Mouse (Mus musculus) liver, embryonic 12.5 days (tissue): ENCODE data around the gene Cd151. TPM values are rescaled to one million over a fixed set of nuclear protein-coding genes. Genes with fewer than 3 reads are reported as not detected.

Experiments used
- ATAC-seq: fragments of 200-750 bp; cut with Nextera tagmentation; 2 replicates; pipeline ENCODE4 v1.8.0; 2017; ENCODE audit warnings: moderate number of reproducible peaks, mild to moderate bottlenecking, moderate library complexity
- H3K27ac ChIP-seq: fragments of 300-500 bp; sonication (generic); 2 replicates; pipeline ENCODE4 v1.5.1; 2016; ENCODE audit warnings: mild to moderate bottlenecking
- H3K27me3 ChIP-seq: fragments of 300-500 bp; sonication (generic); replicated peaks from 2 replicates; pipeline ENCODE4 v1.6.1; 2016; ENCODE audit warnings: mild to moderate bottlenecking, moderate library complexity
- H3K36me3 ChIP-seq: fragments of 300-500 bp; sonication (generic); 2 replicates; pipeline ENCODE4 v1.6.1; 2016; ENCODE audit warnings: mild to moderate bottlenecking, moderate library complexity
- H3K4me1 ChIP-seq: fragments of 300-500 bp; sonication (generic); 2 replicates; pipeline ENCODE4 v1.6.1; 2016
- H3K4me2 ChIP-seq: fragments of 300-500 bp; sonication (generic); 2 replicates; pipeline ENCODE4 v1.6.1; 2016; ENCODE audit warnings: mild to moderate bottlenecking, moderate library complexity
- H3K4me3 ChIP-seq: fragments of 300-500 bp; sonication (generic); 2 replicates; pipeline ENCODE4 v1.5.1; 2016; ENCODE audit warnings: mild to moderate bottlenecking, moderate library complexity
- H3K9ac ChIP-seq: fragments of 300-500 bp; sonication (generic); 2 replicates; pipeline ENCODE4 v1.6.1; 2016; ENCODE audit warnings: mild to moderate bottlenecking, moderate library complexity
- H3K9me3 ChIP-seq: fragments of 300-500 bp; sonication (generic); replicated peaks from 2 replicates; pipeline ENCODE4 v1.6.1; 2016; ENCODE audit warnings: mild to moderate bottlenecking, moderate library complexity
- WGBS: fragments of 180-500 bp; shearing (Covaris S2); methylation state at CpG from one replicate; pipeline ENCODE4 v1.1.7; 2016; ENCODE audit not compliant: insufficient replicate concordance; 5-methylcytosine and 5-hydroxymethylcytosine counted together
- polyA plus RNA-seq: library from polyadenylated mRNA; unstranded; fragments of >200 nt; fragmentation: Nextera tagmentation; extraction: Ambion mirVana; gene quantifications from 2 replicates; pipeline ENCODE4 v1.2.1, GENCODE M21; 2016

Cd151 gene
- polyA plus RNA-seq: 5.7 and 6.2 TPM in 2 replicates

- peaks cover 70% of the 10 kb centered on the region for H3K4me1 ChIP-seq
- WGBS: 1% methylated on average over 52 of the region's 52 CpGs
These were observed at the start of gene Cd151 for GRCm38 (mm10) chr7:141467230-141468030. Gene Cd151, plus strand, starts transcription at chr7:141467392.

GRCm38 (mm10) chr7:141417731-141418681 is 49.2 kb upstream of the Cd151 start:
- Histone ChIP-seq H3K4me2 (no peak overlapping the region), H3K27ac (no peak overlapping the region), H3K4me3 (no peak overlapping the region), H3K4me1 (peaks cover 21% of the 10 kb centered on the region), H3K9me3 (no peaks in the 10 kb centered on the region), H3K27me3 (peaks cover 8% of the 10 kb centered on the region; the same call in 1 of the 2 replicates), H3K36me3 (no peaks in the 10 kb centered on the region), H3K9ac (no peak overlapping the region)
- WGBS: 69% methylated on average over 8 of the region's 8 CpGs
- no peak for ATAC-seq

More at GRCm38 (mm10) chr7:141467230-141468030, at the start of gene Cd151:
- H3K27ac ChIP-seq: peak within 1 kb of the TSS; percentile 83
- peak within 1 kb of the TSS; percentile 82 for H3K9ac ChIP-seq
- H3K36me3 ChIP-seq: peaks cover 33% of the 10 kb centered on the region
- peak within 1 kb of the TSS; percentile 82 for H3K4me3 ChIP-seq
- H3K4me2 ChIP-seq: peak within 1 kb of the TSS; percentile 95
- no peaks in the 10 kb centered on the region for H3K9me3 ChIP-seq
- H3K27me3 ChIP-seq: peaks cover 44% of the 10 kb centered on the region
- peak; percentile 87 for ATAC-seq

GRCm38 (mm10) chr7:141418970-141419369 is 48.2 kb upstream of the Cd151 start:
- Histone ChIP-seq H3K9ac (no peak overlapping the region), H3K4me2 (no peak overlapping the region), H3K27ac (no peak overlapping the region), H3K4me1 (peaks cover 15% of the 10 kb centered on the region), H3K4me3 (no peak overlapping the region), H3K9me3 (no peaks in the 10 kb centered on the region), H3K27me3 (peaks cover 16% of the 10 kb centered on the region; the same call in 1 of the 2 replicates), H3K36me3 (no peaks in the 10 kb centered on the region)
- 53% methylated on average over 7 of the region's 7 CpGs for WGBS
- no peak for ATAC-seq

- Histone ChIP-seq H3K9me3 (no peaks in the 10 kb centered on the region), H3K36me3 (no peaks in the 10 kb centered on the region), H3K4me2 (no peak overlapping the region), H3K27me3 (peaks cover 16% of the 10 kb centered on the region; the same call in 1 of the 2 replicates), H3K27ac (no peak overlapping the region), H3K4me1 (peaks cover 7% of the 10 kb centered on the region; the same call in 1 of the 2 replicates), H3K4me3 (no peak overlapping the region), H3K9ac (no peak overlapping the region)
- WGBS: 61% methylated on average over 9 of the region's 9 CpGs
- peak; percentile 43 for ATAC-seq
These were observed 47.0 kb upstream of the Cd151 start for GRCm38 (mm10) chr7:141420030-141420702.

GRCm38 (mm10) chr7:141423811-141424210 is 43.4 kb upstream of the Cd151 start:
- Histone ChIP-seq H3K27ac (no peak overlapping the region), H3K27me3 (peaks cover 40% of the 10 kb centered on the region), H3K4me2 (no peak overlapping the region), H3K9me3 (no peaks in the 10 kb centered on the region), H3K9ac (no peak overlapping the region), H3K36me3 (no peaks in the 10 kb centered on the region), H3K4me1 (peaks cover 17% of the 10 kb centered on the region), H3K4me3 (no peak overlapping the region)
- WGBS: 63% methylated on average over 4 of the region's 4 CpGs
- ATAC-seq: no peak

GRCm38 (mm10) chr7:141426948-141427730 is 40.1 kb upstream of the Cd151 start:
- no peak overlapping the region for H3K4me2 ChIP-seq
- no peak for ATAC-seq
- 58% methylated on average over 12 of the region's 12 CpGs for WGBS

GRCm38 (mm10) chr7:141428701-141429100 is 38.5 kb upstream of the Cd151 start:
- no peak overlapping the region for H3K9ac ChIP-seq

More at GRCm38 (mm10) chr7:141426948-141427730, 40.1 kb upstream of the Cd151 start:
- H3K27me3 ChIP-seq: peaks cover 40% of the 10 kb centered on the region
- H3K4me3 ChIP-seq: no peak overlapping the region
- no peak overlapping the region for H3K27ac ChIP-seq
- H3K36me3 ChIP-seq: peaks cover 21% of the 10 kb centered on the region
- no peaks in the 10 kb centered on the region for H3K9me3 ChIP-seq
- peaks cover 27% of the 10 kb centered on the region for H3K4me1 ChIP-seq
- H3K9ac ChIP-seq: no peak overlapping the region

GRCm38 (mm10) chr7:141429310-141429709 is 37.9 kb upstream of the Cd151 start, which contains the start of gene Cend1:
Gene Cend1, minus strand, starts transcription at chr7:141429491.
- 10% methylated on average over 19 of the region's 19 CpGs for WGBS

More at GRCm38 (mm10) chr7:141428701-141429100, 38.5 kb upstream of the Cd151 start:
- Histone ChIP-seq H3K4me1 (peaks cover 38% of the 10 kb centered on the region), H3K36me3 (peaks cover 36% of the 10 kb centered on the region), H3K9me3 (no peaks in the 10 kb centered on the region), H3K27ac (no peak overlapping the region), H3K4me3 (no peak overlapping the region), H3K4me2 (no peak overlapping the region), H3K27me3 (peaks cover 31% of the 10 kb centered on the region)
- no peak for ATAC-seq
- WGBS: 52% methylated on average over 5 of the region's 5 CpGs

GRCm38 (mm10) chr7:141429840-141430584 is 37.2 kb upstream of the Cd151 start:
- Histone ChIP-seq H3K9ac (no peak overlapping the region), H3K4me2 (no peak overlapping the region), H3K4me3 (no peak overlapping the region), H3K36me3 (peaks cover 41% of the 10 kb centered on the region), H3K27me3 (peaks cover 29% of the 10 kb centered on the region), H3K4me1 (peaks cover 51% of the 10 kb centered on the region), H3K9me3 (no peaks in the 10 kb centered on the region), H3K27ac (no peak overlapping the region)
- ATAC-seq: no peak
- WGBS: 66% methylated on average over 9 of the region's 9 CpGs

More at GRCm38 (mm10) chr7:141429310-141429709, 37.9 kb upstream of the Cd151 start, which contains the start of gene Cend1:
- no peak within 1 kb of the TSS for H3K9ac ChIP-seq
- peaks cover 44% of the 10 kb centered on the region for H3K4me1 ChIP-seq
- H3K4me2 ChIP-seq: no peak within 1 kb of the TSS; the same call in 1 of the 2 replicates
- peaks cover 41% of the 10 kb centered on the region for H3K36me3 ChIP-seq
- no peak within 1 kb of the TSS for H3K27ac ChIP-seq
- ATAC-seq: peak; percentile 53
- no peak within 1 kb of the TSS for H3K4me3 ChIP-seq
- peaks cover 29% of the 10 kb centered on the region for H3K27me3 ChIP-seq
- no peaks in the 10 kb centered on the region for H3K9me3 ChIP-seq

- Histone ChIP-seq H3K4me3 (no peak overlapping the region), H3K36me3 (peaks cover 41% of the 10 kb centered on the region), H3K27ac (no peak overlapping the region), H3K9ac (no peak overlapping the region), H3K4me1 (peaks cover 57% of the 10 kb centered on the region), H3K9me3 (no peaks in the 10 kb centered on the region), H3K4me2 (no peak overlapping the region), H3K27me3 (peaks cover 25% of the 10 kb centered on the region)
- ATAC-seq: no peak
- WGBS: 83% methylated on average over 9 of the region's 9 CpGs
These were observed 36.5 kb upstream of the Cd151 start for GRCm38 (mm10) chr7:141430585-141431240.
